Mouse (Mus musculus) C2C12 (cell line): ENCODE measurements around the gene Trem3.

Experiments
- CTCF ChIP-seq: IDR thresholded peaks from one replicate; pipeline ENCODE4 v1.5.1; 2011; ENCODE audit not compliant: control insufficient read depth, insufficient read depth, insufficient read length
- MAX ChIP-seq: IDR thresholded peaks from one replicate; pipeline ENCODE4 v1.6.1; 2011; ENCODE audit warnings: mild to moderate bottlenecking, control low read depth
- USF1 ChIP-seq: IDR thresholded peaks from one replicate; pipeline ENCODE4 v1.6.1; 2011; ENCODE audit warnings: low read depth, mild to moderate bottlenecking, control low read depth, moderate library complexity

DNA sequence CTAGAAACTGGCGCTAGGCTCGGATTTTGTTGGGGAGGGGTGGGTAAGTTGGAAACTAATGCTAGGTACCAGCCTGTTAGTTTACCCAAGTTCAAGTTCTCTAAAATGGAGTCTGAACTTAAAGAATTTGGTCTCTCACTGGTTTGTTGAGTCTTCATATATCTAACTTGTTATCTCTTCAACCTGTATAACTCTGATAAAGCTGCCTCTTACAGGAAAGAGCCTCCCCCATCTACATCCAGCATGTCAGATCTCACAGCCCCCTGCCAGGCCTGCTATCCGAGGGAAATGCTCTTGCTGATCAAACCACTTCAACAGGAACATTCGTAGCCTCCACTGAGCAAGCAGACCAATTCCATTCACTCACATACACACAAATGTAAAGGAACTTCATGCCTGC is 31.4 kb downstream of the Trem3 start:
- TF ChIP-seq MAX: no peak
- TF ChIP-seq CTCF: no peak
- TF ChIP-seq USF1: no peak
